Mouse (Mus musculus) CH12.LX (cell line): ENCODE results near the gene Tspan14. TPM values are rescaled to one million over a fixed set of nuclear protein-coding genes. Genes with fewer than 3 reads are reported as not detected.

Experiments used
- DNase-seq: peaks from one replicate; pipeline ENCODE4 v3.0.0-alpha.2; 2013; ENCODE audit errors: extremely low read depth
- H3K27ac ChIP-seq: 2 replicates; pipeline ENCODE4 v1.5.1; 2012; ENCODE audit warnings: low read depth, mild to moderate bottlenecking, control low read depth, moderate library complexity; ENCODE audit not compliant: insufficient read depth
- H3K27me3 ChIP-seq: replicated peaks from 2 replicates; pipeline ENCODE3; 2012; ENCODE audit warnings: inconsistent platforms
- H3K36me3 ChIP-seq, 2 experiments: replicated peaks in 1 of 2; 2 replicates each; pipeline versions ENCODE3 to v1.6.1; 2012; ENCODE audit warnings: inconsistent platforms in 1 of 2, low read length in 1 of 2, mild to moderate bottlenecking in 1 of 2, mixed read lengths in 1 of 2, moderate library complexity in 1 of 2; ENCODE audit not compliant: control insufficient read depth in 1 of 2, insufficient read depth in 1 of 2
- H3K4me1 ChIP-seq, 2 experiments: 2 replicates each; pipeline ENCODE4 v1.6.1; 2012; ENCODE audit warnings: inconsistent platforms in 1 of 2, moderate library complexity in 1 of 2; ENCODE audit not compliant: insufficient read depth in 2 of 2, control insufficient read depth in 1 of 2
- H3K4me2 ChIP-seq: 2 replicates; pipeline ENCODE4 v1.6.1; 2012; ENCODE audit warnings: low read depth, mild to moderate bottlenecking, control low read depth; ENCODE audit not compliant: poor library complexity, insufficient read depth, severe bottlenecking
- H3K4me3 ChIP-seq, 3 experiments: fragments of 150-350 bp in 1 of 3; sonication (generic) in 1 of 3; replicated peaks in 1 of 3; 2 replicates each; pipeline versions ENCODE3 to v1.5.1; 2011 to 2012; ENCODE audit warnings: low read depth in 2 of 3, low read length in 2 of 3, mild to moderate bottlenecking in 2 of 3, moderate library complexity in 2 of 3, control low read depth in 1 of 3, improper control_type of control experiment in 1 of 3, inconsistent platforms in 1 of 3, mixed read lengths in 1 of 3; ENCODE audit not compliant: poor library complexity in 1 of 3
- H3K79me2 ChIP-seq: replicated peaks from 2 replicates; pipeline ENCODE4 v1.6.1; 2012; ENCODE audit warnings: mild to moderate bottlenecking, moderate library complexity; ENCODE audit not compliant: control insufficient read depth, poor library complexity, insufficient read depth, severe bottlenecking; ENCODE audit errors: extremely low read depth
- H3K9ac ChIP-seq: 2 replicates; pipeline ENCODE4 v1.6.1; 2012; ENCODE audit warnings: low read depth, mild to moderate bottlenecking, control low read depth, moderate library complexity; ENCODE audit not compliant: insufficient read depth
- H3K9me3 ChIP-seq: replicated peaks from 2 replicates; pipeline ENCODE3; 2012; ENCODE audit warnings: low read length, inconsistent platforms, mixed read lengths
- BHLHE40 ChIP-seq: IDR thresholded peaks from 2 replicates; pipeline ENCODE4 v1.6.1; 2011; ENCODE audit warnings: mild to moderate bottlenecking, low read depth, low read length, improper control_type of control experiment
- CHD1 ChIP-seq: IDR thresholded peaks from 2 replicates; pipeline ENCODE4 v1.6.1; 2012; ENCODE audit warnings: low read depth, low read length, improper control_type of control experiment, inconsistent platforms
- CTCF ChIP-seq, 2 experiments: IDR thresholded peaks in 1 of 2; conservative IDR thresholded peaks in 1 of 2; 2 replicates each; pipeline ENCODE4 v1.5.1; 2011 to 2012; ENCODE audit warnings: low read depth in 2 of 2, low read length in 2 of 2, improper control_type of control experiment in 1 of 2, inconsistent platforms in 1 of 2, mild to moderate bottlenecking in 1 of 2, moderate library complexity in 1 of 2
- ELF1 ChIP-seq: IDR thresholded peaks from 2 replicates; pipeline ENCODE4 v1.6.1; 2014; ENCODE audit warnings: low read depth, mild to moderate bottlenecking, inconsistent platforms, low read length, improper control_type of control experiment
- EP300 ChIP-seq: IDR thresholded peaks from 2 replicates; pipeline ENCODE4 v1.6.1; 2011; ENCODE audit warnings: low read length, improper control_type of control experiment
- ETS1 ChIP-seq: conservative IDR thresholded peaks from 2 replicates; pipeline ENCODE4 v1.6.1; 2012; ENCODE audit warnings: low read depth, mild to moderate bottlenecking, inconsistent platforms, low read length, improper control_type of control experiment, moderate library complexity
- HCFC1 ChIP-seq: IDR thresholded peaks from 2 replicates; pipeline ENCODE4 v1.6.1; 2012; ENCODE audit warnings: low read depth, mild to moderate bottlenecking, inconsistent platforms, low read length, improper control_type of control experiment
- MAZ ChIP-seq: IDR thresholded peaks from 2 replicates; pipeline ENCODE4 v1.6.1; 2012; ENCODE audit warnings: low read depth, mild to moderate bottlenecking, inconsistent platforms, low read length, improper control_type of control experiment, moderate library complexity
- MXI1 ChIP-seq: IDR thresholded peaks from 2 replicates; pipeline ENCODE4 v1.6.1; 2011; ENCODE audit warnings: mild to moderate bottlenecking, low read depth, low read length, improper control_type of control experiment
- NELFE ChIP-seq: IDR thresholded peaks from 2 replicates; pipeline ENCODE4 v1.6.1; 2011; ENCODE audit warnings: low read depth, low read length, improper control_type of control experiment
- POLR2A ChIP-seq: IDR thresholded peaks from 2 replicates; pipeline ENCODE4 v1.6.1; 2011; ENCODE audit warnings: low read depth, mild to moderate bottlenecking, improper control_type of control experiment, low read length
- RAD21 ChIP-seq: IDR thresholded peaks from 2 replicates; pipeline ENCODE4 v1.6.1; 2011; ENCODE audit warnings: low read depth, mild to moderate bottlenecking, low read length, improper control_type of control experiment, moderate library complexity
- RCOR1 ChIP-seq: conservative IDR thresholded peaks from 2 replicates; pipeline ENCODE4 v1.6.1; 2012; ENCODE audit warnings: low read depth, mild to moderate bottlenecking, inconsistent platforms, low read length, improper control_type of control experiment
- SIN3A ChIP-seq: IDR thresholded peaks from 2 replicates; pipeline ENCODE4 v1.6.1; 2012; ENCODE audit warnings: low read length, improper control_type of control experiment, inconsistent platforms
- SMC3 ChIP-seq: IDR thresholded peaks from 2 replicates; pipeline ENCODE4 v1.6.1; 2011; ENCODE audit warnings: low read depth, low read length, improper control_type of control experiment
- TCF12 ChIP-seq: IDR thresholded peaks from 2 replicates; pipeline ENCODE4 v1.6.1; 2014; ENCODE audit warnings: low read depth, mild to moderate bottlenecking, inconsistent platforms, low read length, improper control_type of control experiment
- USF1 ChIP-seq: IDR thresholded peaks from 2 replicates; pipeline ENCODE4 v1.6.1; 2014; ENCODE audit warnings: low read depth, mild to moderate bottlenecking, inconsistent platforms, low read length, improper control_type of control experiment
- ZKSCAN1 ChIP-seq: IDR thresholded peaks from 2 replicates; pipeline ENCODE4 v1.6.1; 2012; ENCODE audit warnings: low read depth, inconsistent platforms, low read length, improper control_type of control experiment, borderline replicate concordance
- ZMIZ1 ChIP-seq: IDR thresholded peaks from 2 replicates; pipeline ENCODE4 v1.6.1; 2012; ENCODE audit warnings: low read depth, mild to moderate bottlenecking, inconsistent platforms, low read length, improper control_type of control experiment
- dilution Hi-C: fragments of 300-500 bp; cut with MboI; formaldehyde crosslinking; loops from 2 replicates; pipeline ENCODE4 v1.14.3; 2020; ENCODE audit warnings: low sequenced_read_pairs; ENCODE audit not compliant: extremely low pct_unique_long_range_greater_than_20kb, extremely low pct_ligation_motif_present
- in situ Hi-C: fragments of 300-500 bp; cut with MboI; formaldehyde crosslinking; loops from 3 replicates; pipeline ENCODE4 v1.14.3; 2019; ENCODE audit warnings: low sequenced_read_pairs, low pct_ligation_motif_present, low pct_unique_long_range_greater_than_20kb, mixed read lengths
- polyA plus RNA-seq: library from polyadenylated mRNA; unstranded; fragments of >175 nt; gene quantifications from 2 replicates; pipeline ENCODE4 v1.2.1, GENCODE M21; 2012; ENCODE audit warnings: low read depth; ENCODE audit not compliant: insufficient read length
- total RNA-seq, 2 experiments: library from RNA; depleted of rRNA; stranded (reverse); fragments of 300-350 nt in 1 of 2; fragments of >200 nt in 1 of 2; gene quantifications; 2 replicates each; pipeline ENCODE4 v1.2.3; 2012 to 2014

Tspan14 gene
- total and polyA plus RNA-seq, 3 experiments, result 11.6 to 19.1 (median 14.9) TPM

DNA sequence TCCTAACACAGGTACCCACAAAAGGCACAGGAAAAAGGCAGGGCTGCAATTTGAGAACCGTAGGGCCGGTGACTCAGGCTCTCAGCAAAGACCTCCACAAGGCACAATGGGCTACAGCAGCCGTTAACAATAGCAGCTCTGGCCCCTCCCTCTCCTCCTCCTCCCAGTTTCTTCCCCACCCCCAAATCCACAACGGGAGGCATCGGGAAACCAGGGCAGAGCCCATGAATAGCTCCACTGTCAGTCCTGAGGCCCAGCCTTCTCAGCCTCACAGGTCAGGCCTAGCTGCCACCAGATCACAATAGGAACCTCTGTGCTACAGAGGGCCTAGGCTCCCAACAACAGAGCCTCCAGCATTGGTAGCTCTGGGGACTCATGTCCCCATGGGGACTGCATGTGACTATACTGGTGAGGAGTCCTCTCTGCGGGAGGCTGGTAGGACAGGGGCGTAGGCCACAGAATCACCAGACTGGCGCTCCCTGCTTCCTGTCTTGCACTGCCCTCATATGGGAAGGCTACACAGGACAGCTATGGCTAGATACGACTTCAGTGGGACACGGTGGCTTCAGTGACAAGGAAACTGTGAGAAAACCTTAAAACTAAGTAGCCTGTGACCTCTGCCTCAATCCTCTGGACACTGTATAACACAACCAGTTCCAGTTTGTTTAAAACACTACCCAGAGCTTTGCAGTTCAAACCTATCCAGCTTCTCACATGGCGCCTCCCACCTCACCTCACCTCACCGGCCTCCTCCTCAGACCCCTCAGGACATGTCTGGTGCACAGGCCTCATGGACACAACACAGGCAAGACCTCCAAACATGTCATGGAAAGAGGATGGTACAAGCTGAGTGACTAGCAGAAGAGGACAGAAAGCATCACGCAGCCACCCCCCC lies 10.1 kb downstream of the Tspan14 start:
- in situ Hi-C loops (no loop called here), dilution Hi-C loops (no loop called here)
- Histone ChIP-seq H3K9me3 (no peaks in the 10 kb centered on the region), H3K36me3 (peaks cover 0 to 2% of the 10 kb centered on the region in 2 experiments), H3K4me3 (peak overlapping the region in 2 of 3 experiments; percentile 5 to 15), H3K79me2 (peaks cover 47% of the 10 kb centered on the region), H3K27ac (peak overlapping the region; percentile 60), H3K4me1 (peaks cover 43 to 91% of the 10 kb centered on the region in 2 experiments), H3K27me3 (no peaks in the 10 kb centered on the region), H3K4me2 (peak overlapping the region; percentile 67), H3K9ac (peak overlapping the region; percentile 39)
- TF ChIP-seq POLR2A (peak; percentile 23; the same call in 1 of the 2 replicates), MXI1 (peak; percentile 66), ETS1 (peak; percentile 39; the same call in 1 of the 2 replicates), BHLHE40 (peak; percentile 85), SIN3A (peak; percentile 8; the same call in 1 of the 2 replicates), ELF1 (peak; percentile 43; the same call in 1 of the 2 replicates), SMC3 (peak; percentile 24), RCOR1 (no peak), EP300 (peak; percentile 24; the same call in 1 of the 2 replicates), HCFC1 (0 out of 2 replicates have a peak, but pooled peaks have one; percentile 15), NELFE (no peak), RAD21 (peak; percentile 41), ZMIZ1 (peak; percentile 34; the same call in 1 of the 2 replicates), MAZ (no peak; the same call in 1 of the 2 replicates), CTCF (conservative IDR thresholded peaks at IDR 0.05 in 1 of 2, IDR thresholded peaks at IDR 0.05 in 1 of 2; ENCODE audit: low read depth in 2 of 2, low read length in 2 of 2) (peak in 1 of 2 experiments; percentile 42; a peak in 2 of 4 replicates), ZKSCAN1 (no peak), TCF12 (peak; percentile 3; the same call in 1 of the 2 replicates)
- no peak for DNase-seq

DNA sequence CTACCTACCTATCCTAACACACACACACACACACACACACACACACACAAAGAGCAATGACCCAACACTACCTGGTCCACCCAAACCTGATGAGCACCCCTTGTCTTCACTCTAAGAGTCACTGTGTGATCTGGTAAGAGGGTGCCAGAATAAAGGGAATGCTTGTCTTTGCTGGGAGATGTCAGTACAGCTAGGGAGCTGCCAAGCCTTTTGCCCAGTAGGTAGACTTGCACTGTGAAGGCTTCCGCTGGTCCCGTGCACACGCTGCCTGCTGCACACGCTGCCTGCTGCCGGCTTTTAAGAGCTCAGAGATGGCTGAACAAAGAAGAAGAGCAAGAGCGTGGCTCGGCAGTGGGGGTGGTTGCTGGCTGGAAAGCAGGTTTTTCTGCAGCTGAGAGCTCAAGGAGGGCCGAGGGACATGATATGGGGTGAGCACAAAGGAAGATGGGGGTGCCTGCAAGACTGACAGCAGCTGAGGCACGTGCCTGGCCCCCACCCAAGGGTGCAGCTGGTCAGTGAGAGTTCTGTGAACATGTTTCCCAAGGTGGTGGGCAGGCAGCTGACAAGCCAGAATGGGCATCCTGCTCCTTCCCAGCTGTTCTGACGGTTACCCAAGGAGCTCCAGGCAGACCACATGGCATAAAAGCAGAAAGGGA lies 10.9 kb downstream of the Tspan14 start:
- no peaks in the 10 kb centered on the region for H3K9me3 ChIP-seq
- H3K9ac ChIP-seq, result peak overlapping the region; percentile 39
- TF ChIP-seq BHLHE40 (peak; percentile 84), CHD1 (no peak), USF1 (no peak), ETS1 (no peak)
- peak overlapping the region in 1 of 3 experiments; percentile 15 for H3K4me3 ChIP-seq
- peaks cover 45 to 98% of the 10 kb centered on the region in 2 experiments for H3K4me1 ChIP-seq
- H3K36me3 ChIP-seq, result peaks cover 0 to 2% of the 10 kb centered on the region in 2 experiments
- dilution Hi-C loops (no loop called here), in situ Hi-C loops (no loop called here)
- H3K27me3 ChIP-seq, result no peaks in the 10 kb centered on the region
- peak overlapping the region; percentile 67 for H3K4me2 ChIP-seq
- peak overlapping the region; percentile 60 for H3K27ac ChIP-seq
- peaks cover 47% of the 10 kb centered on the region for H3K79me2 ChIP-seq
- DNase-seq, result no peak
